Comparison of ENCODE assay signal across 25 mouse cellular contexts in the genomic region with DNA sequence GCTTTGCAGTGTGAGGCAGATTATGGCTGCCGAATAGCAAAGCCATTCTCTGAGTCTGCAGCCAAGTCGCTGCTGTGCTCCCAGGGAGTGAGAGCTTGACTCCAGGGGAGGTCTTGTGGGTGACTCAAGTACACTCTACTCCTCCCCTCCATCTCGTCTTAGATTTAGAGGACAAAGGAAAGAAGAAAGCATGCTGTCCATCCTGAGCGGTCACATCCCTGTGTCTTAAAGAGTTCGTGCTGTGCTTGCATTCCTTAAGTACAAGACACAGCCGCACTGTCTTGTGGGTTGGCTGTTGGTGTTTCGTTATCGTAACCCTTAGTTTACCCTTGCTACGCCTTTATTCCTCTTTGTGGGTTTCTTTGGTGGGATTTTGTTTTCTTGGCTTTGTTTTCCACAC. TPM values are rescaled to one million over a fixed set of nuclear protein-coding genes. Genes with fewer than 3 reads are reported as not detected.
DNase-seq lines count a peak whose midpoint lies in the region; ATAC-seq and TF ChIP-seq lines count a peak whose summit lies in the region.
"Had no signal": no experiment of that assay in that cellular context is flagged by ENCODE, and none has a peak within 500 bp of the region (broad histone marks: within the 10 kb centered on the region; RNA-seq: fewer than 3 reads in every experiment).

No protein-coding gene starts in this region.

- in situ Hi-C loops in Patski (cut with MboI; ENCODE audit: low pct_unique_long_range_greater_than_20kb) = no loop called here

- no peak for DNase-seq in heart, embryonic 10.5 days (ENCODE audit: low spot score)
- no peak for DNase-seq in heart, adult 9 months (ENCODE audit: low spot score in 2 of 2)
- DNase-seq in left cerebral cortex, adult 2 months (ENCODE audit: extremely low spot score in 1 of 2, low spot score in 2 of 2) = no peak
- DNase-seq in left cerebral cortex, postnatal 4 days = no peak
- DNase-seq in Patski (ENCODE audit: low read depth, low spot score) = no peak
- DNase-seq in embryonic facial prominence, embryonic 10.5 days (ENCODE audit: low spot score) = no peak
- no peak for DNase-seq in right cerebral cortex, adult 18-20 months
- no peak for DNase-seq in thymus, adult 2 months
- DNase-seq: adrenal gland, postnatal 36 days; cerebellum, adult 18-20 months; cerebellum, postnatal 10 days; gastrocnemius, postnatal 36 days; heart, adult 18-20 months; heart, postnatal 10 days; kidney, adult 18-20 months; kidney, postnatal 10 days; lung, postnatal 4 days; right cerebral cortex, postnatal 4 days had no signal

- H3K9me3 ChIP-seq in heart, embryonic 10.5 days = no peaks in the 10 kb centered on the region
- no peaks in the 10 kb centered on the region for H3K9me3 ChIP-seq in embryonic facial prominence, embryonic 10.5 days
- H3K9me3 ChIP-seq: heart, embryonic 13.5 days; hindbrain, embryonic 15.5 days; lung, embryonic 15.5 days; megakaryocyte, embryonic 14.5 days; midbrain, embryonic 12.5 days; neural tube, embryonic 12.5 days had no signal

- no peak for TF ChIP-seq POLR2A in thymus, adult 2 months (IDR thresholded peaks at IDR 0.05; ENCODE audit: control insufficient read depth, extremely low read depth, insufficient read depth, low read length, poor library complexity)

- no peak overlapping the region for H3K4me3 ChIP-seq in heart, embryonic 10.5 days
- no peak overlapping the region for H3K4me3 ChIP-seq in left cerebral cortex, adult 2 months
- H3K4me3 ChIP-seq in embryonic facial prominence, embryonic 10.5 days = no peak overlapping the region
- no peak overlapping the region for H3K4me3 ChIP-seq in thymus, adult 2 months (ENCODE audit: control insufficient read depth, insufficient read depth, low read length)
- H3K4me3 ChIP-seq: heart, embryonic 13.5 days; hindbrain, embryonic 15.5 days; lung, embryonic 15.5 days; megakaryocyte, embryonic 14.5 days; midbrain, embryonic 12.5 days; myocyte; neural tube, embryonic 12.5 days had no signal

- WGBS in heart, embryonic 10.5 days = 80% methylated on average over 9 of the region's 9 CpGs
- 69% methylated on average over 9 of the region's 9 CpGs for WGBS in embryonic facial prominence, embryonic 10.5 days
- WGBS in thymus, adult 2 months = 93% methylated on average over 9 of the region's 9 CpGs

- peak overlapping the region; percentile 22; the same call in 1 of the 2 replicates for H3K27ac ChIP-seq in heart, embryonic 10.5 days
- peak overlapping the region; percentile 45 for H3K27ac ChIP-seq in left cerebral cortex, adult 2 months
- H3K27ac ChIP-seq in embryonic facial prominence, embryonic 10.5 days (replicated peaks) = 0 out of 2 replicates have a peak overlapping the region, but pooled peaks have one; percentile 2
- no peak overlapping the region for H3K27ac ChIP-seq in thymus, adult 2 months (ENCODE audit: control insufficient read depth, insufficient read depth, low read length)
- H3K27ac ChIP-seq: heart, embryonic 13.5 days; hindbrain, embryonic 15.5 days; lung, embryonic 15.5 days; midbrain, embryonic 12.5 days; neural tube, embryonic 12.5 days had no signal

- intact Hi-C loops in left cerebral cortex, adult 2 months (cut with DNase I) = no loop called here
- intact Hi-C loops in left cerebral cortex, postnatal 4 days (cut with DNase I) = no loop called here

- H3K36me3 ChIP-seq in heart, embryonic 10.5 days = no peaks in the 10 kb centered on the region
- no peaks in the 10 kb centered on the region for H3K36me3 ChIP-seq in embryonic facial prominence, embryonic 10.5 days (replicated peaks)
- no peaks in the 10 kb centered on the region for H3K36me3 ChIP-seq in thymus, adult 2 months (ENCODE audit: control insufficient read depth, insufficient read depth, low read length)
- H3K36me3 ChIP-seq: heart, embryonic 13.5 days; hindbrain, embryonic 15.5 days; lung, embryonic 15.5 days; midbrain, embryonic 12.5 days; neural tube, embryonic 12.5 days had no signal

- no peak for TF ChIP-seq CTCF in left cerebral cortex, adult 2 months (IDR thresholded peaks at IDR 0.05)
- TF ChIP-seq CTCF in Patski (IDR thresholded peaks at IDR 0.05) = no peak
- TF ChIP-seq CTCF in thymus, adult 2 months (IDR thresholded peaks at IDR 0.05; ENCODE audit: borderline replicate concordance, control insufficient read depth, extremely low read depth, insufficient read depth, low read length, poor library complexity) = no peak

- CTCF ChIA-PET in Patski (lab: Charles Lee) = interaction anchor here (1.9 kb wide), 1 partner anchor 10 kb away, joined by 5 read pairs; no protein-coding TSS in a partner anchor

- ATAC-seq in Patski = peak; percentile 41

- POLR2A ChIA-PET in Patski (lab: Charles Lee) = no interaction called here

- no peaks in the 10 kb centered on the region for H3K27me3 ChIP-seq in heart, embryonic 10.5 days (ENCODE audit: insufficient read depth, poor library complexity, severe bottlenecking)
- no peaks in the 10 kb centered on the region for H3K27me3 ChIP-seq in Patski
- H3K27me3 ChIP-seq in embryonic facial prominence, embryonic 10.5 days (replicated peaks; ENCODE audit: low read depth, poor library complexity, severe bottlenecking) = no peaks in the 10 kb centered on the region
- no peaks in the 10 kb centered on the region for H3K27me3 ChIP-seq in thymus, adult 2 months (ENCODE audit: control insufficient read depth, insufficient read depth, low read length)
- H3K27me3 ChIP-seq: heart, embryonic 13.5 days; hindbrain, embryonic 15.5 days; lung, embryonic 15.5 days; neural tube, embryonic 12.5 days had no signal

- peaks cover 83% of the 10 kb centered on the region for H3K4me1 ChIP-seq in heart, embryonic 10.5 days
- peaks cover 44% of the 10 kb centered on the region for H3K4me1 ChIP-seq in embryonic facial prominence, embryonic 10.5 days
- H3K4me1 ChIP-seq in thymus, adult 2 months (replicated peaks; ENCODE audit: control insufficient read depth, insufficient read depth, low read length) = no peaks in the 10 kb centered on the region

RNA-seq across cellular contexts. Expression of gene Ank, which starts 24.2 kb away (rescaled TPM):
- 8.4 and 11.0 TPM in 2 replicates for polyA plus RNA-seq in heart, embryonic 10.5 days (2016; fragmentation: Nextera tagmentation; extraction: Ambion mirVana)
- 100 to 1,000 TPM; 173 to 176 TPM for total RNA-seq in left cerebral cortex, adult 2 months (2021)
- total RNA-seq in left cerebral cortex, postnatal 4 days (2021) = 100 to 1,000 TPM; 109 TPM
- polyA plus RNA-seq in Patski (2021) = 85.8 TPM
- 5.9 and 6.2 TPM in 2 replicates for polyA plus RNA-seq in embryonic facial prominence, embryonic 10.5 days (2016; fragmentation: Nextera tagmentation; extraction: Ambion mirVana)
- polyA plus RNA-seq in thymus, adult 2 months (2012; rRNA removed) = 14.4 and 21.5 TPM in 2 replicates
